Comparison of ENCODE assay signal across 14 mouse cellular contexts in the genomic region with DNA sequence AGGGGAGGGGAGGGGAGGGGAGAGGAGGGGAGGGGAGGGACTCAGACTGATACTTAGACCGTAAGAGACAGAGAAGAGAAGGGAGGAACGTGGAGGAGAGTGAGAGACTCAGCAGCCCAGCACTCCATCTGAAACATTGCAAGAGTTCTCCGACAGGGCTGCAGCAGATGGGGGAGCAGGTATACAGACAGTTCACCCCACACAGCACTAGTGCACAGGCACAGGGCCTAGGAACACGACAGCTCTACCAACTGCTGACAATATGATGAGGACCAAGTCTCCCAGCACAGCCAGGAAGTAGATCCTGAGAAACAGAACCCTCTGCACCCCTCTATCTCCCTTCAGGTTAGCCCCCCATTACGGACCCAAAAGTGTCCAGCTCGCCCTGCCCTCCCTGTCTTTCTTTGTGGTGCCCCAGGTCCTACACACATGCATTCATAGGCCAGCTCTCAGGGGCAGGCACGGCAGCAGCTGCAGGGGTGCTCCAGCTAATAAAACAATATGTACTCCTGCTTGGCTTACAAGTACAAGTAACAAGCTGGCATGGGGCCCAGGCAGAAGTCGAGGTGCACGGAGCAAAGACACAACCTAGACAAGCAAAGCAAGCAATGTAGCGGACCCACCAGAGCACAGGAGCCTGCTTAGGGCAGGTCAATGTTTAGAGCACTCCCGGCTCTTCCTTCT. TPM values are rescaled to one million over a fixed set of nuclear protein-coding genes. Genes with fewer than 3 reads are reported as not detected.
DNase-seq lines count a peak whose midpoint lies in the region; ATAC-seq and TF ChIP-seq lines count a peak whose summit lies in the region.
"Had no signal": no experiment of that assay in that cellular context is flagged by ENCODE, and none has a peak within 500 bp of the region (broad histone marks: within the 10 kb centered on the region; RNA-seq: fewer than 3 reads in every experiment).

No protein-coding gene starts in this region.

- no peak overlapping the region for H3K27ac ChIP-seq in forebrain, embryonic 14.5 days (ENCODE audit: low read depth, low read length)
- H3K27ac ChIP-seq in forebrain, embryonic 12.5 days: no peak overlapping the region
- peak overlapping the region; percentile 42; the same call in 1 of the 2 replicates for H3K27ac ChIP-seq in kidney, embryonic 14.5 days (ENCODE audit: low read depth, low read length)
- H3K27ac ChIP-seq: gastrocnemius, adult 2 months; hindbrain, embryonic 15.5 days; lung, embryonic 15.5 days had no signal

- H3K4me2 ChIP-seq in forebrain, embryonic 14.5 days (ENCODE audit: low read length): no peak overlapping the region
- H3K4me2 ChIP-seq in forebrain, embryonic 12.5 days: no peak overlapping the region
- no peak overlapping the region for H3K4me2 ChIP-seq in kidney, embryonic 14.5 days (replicated peaks; ENCODE audit: low read depth, low read length)
- H3K4me2 ChIP-seq: hindbrain, embryonic 15.5 days; lung, embryonic 15.5 days had no signal

- H3K36me3 ChIP-seq in forebrain, embryonic 14.5 days (ENCODE audit: control insufficient read depth, insufficient read depth, low read length): no peaks in the 10 kb centered on the region
- no peaks in the 10 kb centered on the region for H3K36me3 ChIP-seq in forebrain, embryonic 12.5 days (replicated peaks)
- H3K36me3 ChIP-seq in kidney, embryonic 14.5 days (ENCODE audit: control insufficient read depth, insufficient read depth, low read length): no peaks in the 10 kb centered on the region
- H3K36me3 ChIP-seq in G1E (replicated peaks): no peaks in the 10 kb centered on the region
- H3K36me3 ChIP-seq: hindbrain, embryonic 15.5 days; lung, embryonic 15.5 days had no signal

- DNase-seq in forebrain, embryonic 14.5 days (ENCODE audit: low spot score): no peak
- no peak for DNase-seq in kidney, postnatal 4 days
- DNase-seq in G1E (ENCODE audit: low spot score): no peak
- peak; percentile 33 for DNase-seq in kidney, postnatal 14 days
- DNase-seq in left cerebral cortex, postnatal 4 days: no peak
- no peak for DNase-seq in urinary bladder, adult 18-20 months (ENCODE audit: low spot score in 2 of 2)
- DNase-seq: adrenal gland, postnatal 10 days; cerebellum, postnatal 36 days; gastrocnemius, adult 2 months; right cerebral cortex, postnatal 4 days had no signal

- H3K9me3 ChIP-seq in forebrain, embryonic 14.5 days (replicated peaks; ENCODE audit: control insufficient read depth, low read length): no peaks in the 10 kb centered on the region
- H3K9me3 ChIP-seq in forebrain, embryonic 12.5 days: no peaks in the 10 kb centered on the region
- no peaks in the 10 kb centered on the region for H3K9me3 ChIP-seq in kidney, embryonic 14.5 days (ENCODE audit: control insufficient read depth, low read length)
- H3K9me3 ChIP-seq in G1E (replicated peaks): no peaks in the 10 kb centered on the region
- H3K9me3 ChIP-seq: hindbrain, embryonic 15.5 days; lung, embryonic 15.5 days had no signal

- H3K27me3 ChIP-seq in forebrain, embryonic 14.5 days (replicated peaks; ENCODE audit: control insufficient read depth, insufficient read depth, low read length): no peaks in the 10 kb centered on the region
- H3K27me3 ChIP-seq in forebrain, embryonic 12.5 days: no peaks in the 10 kb centered on the region
- H3K27me3 ChIP-seq in kidney, embryonic 14.5 days (ENCODE audit: control insufficient read depth, insufficient read depth, low read length): no peaks in the 10 kb centered on the region
- peaks cover 2% of the 10 kb centered on the region; the same call in 1 of the 2 replicates for H3K27me3 ChIP-seq in G1E (ENCODE audit: insufficient read depth, low read length)
- H3K27me3 ChIP-seq: hindbrain, embryonic 15.5 days; lung, embryonic 15.5 days had no signal

- no peak overlapping the region for H3K9ac ChIP-seq in forebrain, embryonic 14.5 days (ENCODE audit: low read length)
- no peak overlapping the region for H3K9ac ChIP-seq in forebrain, embryonic 12.5 days
- no peak overlapping the region for H3K9ac ChIP-seq in kidney, embryonic 14.5 days (ENCODE audit: low read depth, low read length)
- H3K9ac ChIP-seq: hindbrain, embryonic 15.5 days; lung, embryonic 15.5 days had no signal

- TF ChIP-seq CTCF in G1E (IDR thresholded peaks at IDR 0.05; ENCODE audit: low read depth, low read length): no peak

- 39% methylated on average over 11 of the region's 11 CpGs for WGBS in forebrain, embryonic 14.5 days
- 49% methylated on average over 11 of the region's 11 CpGs for WGBS in forebrain, embryonic 12.5 days
- 43% methylated on average over 11 of the region's 11 CpGs for WGBS in kidney, embryonic 14.5 days

- no peak overlapping the region for H3K4me3 ChIP-seq in forebrain, embryonic 14.5 days (ENCODE audit: low read depth, low read length)
- H3K4me3 ChIP-seq in forebrain, embryonic 12.5 days (replicated peaks): no peak overlapping the region
- H3K4me3 ChIP-seq in kidney, embryonic 14.5 days (ENCODE audit: low read length): no peak overlapping the region
- peak overlapping the region; percentile 62; the same call in 1 of the 2 replicates for H3K4me3 ChIP-seq in G1E (ENCODE audit: low read depth, low read length)
- H3K4me3 ChIP-seq: gastrocnemius, adult 2 months; hindbrain, embryonic 15.5 days; lung, embryonic 15.5 days had no signal

- H3K4me1 ChIP-seq in forebrain, embryonic 14.5 days (ENCODE audit: control insufficient read depth, insufficient read depth, low read length): peaks cover 21% of the 10 kb centered on the region
- peaks cover 77% of the 10 kb centered on the region for H3K4me1 ChIP-seq in forebrain, embryonic 12.5 days
- peaks cover 55% of the 10 kb centered on the region for H3K4me1 ChIP-seq in kidney, embryonic 14.5 days (ENCODE audit: control insufficient read depth, insufficient read depth, low read length)
- peaks cover 76% of the 10 kb centered on the region for H3K4me1 ChIP-seq in G1E (ENCODE audit: insufficient read depth, low read depth, low read length)

- intact Hi-C loops in left cerebral cortex, postnatal 4 days (cut with DNase I): no loop called here

- ATAC-seq in forebrain, embryonic 14.5 days: peak; percentile 21; the same call in 1 of the 2 replicates
- no peak for ATAC-seq in forebrain, embryonic 12.5 days (ENCODE audit: low FRiP score)
- ATAC-seq in kidney, embryonic 14.5 days (ENCODE audit: low FRiP score, low TSS enrichment): peak; percentile 29; the same call in 1 of the 2 replicates
- ATAC-seq in G1E (ENCODE audit: extremely low read depth, insufficient number of reproducible peaks, low FRiP score, poor library complexity, severe bottlenecking): peak; percentile 11; the same call in 1 of the 2 replicates

RNA-seq across cellular contexts. Expression of gene Dlg5, which starts 28.9 kb away (rescaled TPM):
- 20.3 and 22.5 TPM in 2 replicates for polyA plus RNA-seq in forebrain, embryonic 14.5 days (2014; fragmentation: Nextera tagmentation; extraction: Ambion mirVana)
- polyA plus RNA-seq in forebrain, embryonic 12.5 days (2016; fragmentation: Nextera tagmentation; extraction: Ambion mirVana): 20.9 and 22.5 TPM in 2 replicates
- 24.7 and 26.9 TPM in 2 replicates for polyA plus RNA-seq in kidney, embryonic 14.5 days (2014; fragmentation: Nextera tagmentation; extraction: Ambion mirVana)
- total RNA-seq in G1E (2014; fragmentation: Nextera tagmentation) (22.7 and 25.4 TPM in 2 replicates), G1E (2017) (2.4 and 3.7 TPM in 2 replicates)
- polyA plus RNA-seq in G1E (2012): 13.6 and 13.9 TPM in 2 replicates
- total RNA-seq in left cerebral cortex, postnatal 4 days (2021): 10 to 100 TPM; 81.9 to 94.0 TPM
